Comparison of ENCODE assay signal across 20 mouse cellular contexts in genomic region chr15:31565786-31566185, GRCm38 (mm10). TPM values are rescaled to one million over a fixed set of nuclear protein-coding genes. Genes with fewer than 3 reads are reported as not detected.
"Had no signal": no experiment of that assay in that cellular context is flagged by ENCODE, and none has a peak within 500 bp of the region (broad histone marks: within the 10 kb centered on the region; RNA-seq: fewer than 3 reads in every experiment).

No protein-coding gene starts in this region.

- DNase-seq: lung, adult 18-20 months; lung, embryonic 14.5 days; lung, postnatal 14 days; lung, postnatal 36 days; retina, postnatal 1 day; right cerebral cortex, adult 18-20 months; right cerebral cortex, postnatal 25 days; right cerebral cortex, postnatal 4 days; spleen, adult 18-20 months; thymus, adult 18-20 months; thymus, postnatal 14 days; thymus, postnatal 36 days had no signal

- H3K4me1 ChIP-seq: midbrain, embryonic 15.5 days had no signal

- H3K4me2 ChIP-seq: liver, embryonic 15.5 days; lung, embryonic 14.5 days; midbrain, embryonic 13.5 days; midbrain, embryonic 15.5 days; neural tube, embryonic 13.5 days; neural tube, embryonic 15.5 days had no signal

- ATAC-seq: midbrain, embryonic 13.5 days; midbrain, embryonic 15.5 days had no signal

- H3K4me3 ChIP-seq: liver, embryonic 15.5 days; midbrain, embryonic 10.5 days; midbrain, embryonic 13.5 days; midbrain, embryonic 15.5 days; myocyte; neural tube, embryonic 13.5 days; neural tube, embryonic 15.5 days had no signal

- H3K9ac ChIP-seq: liver, embryonic 15.5 days; lung, embryonic 14.5 days; midbrain, embryonic 13.5 days; midbrain, embryonic 15.5 days; neural tube, embryonic 13.5 days; neural tube, embryonic 15.5 days had no signal

- H3K9me3 ChIP-seq: liver, embryonic 15.5 days; midbrain, embryonic 10.5 days; midbrain, embryonic 13.5 days; midbrain, embryonic 15.5 days; neural tube, embryonic 13.5 days; neural tube, embryonic 15.5 days had no signal

- H3K36me3 ChIP-seq: liver, embryonic 15.5 days; midbrain, embryonic 10.5 days; midbrain, embryonic 13.5 days; midbrain, embryonic 15.5 days; neural tube, embryonic 13.5 days; neural tube, embryonic 15.5 days had no signal

- H3K27me3 ChIP-seq: liver, embryonic 15.5 days; midbrain, embryonic 13.5 days; midbrain, embryonic 15.5 days; neural tube, embryonic 13.5 days; neural tube, embryonic 15.5 days had no signal

- H3K27ac ChIP-seq: liver, embryonic 15.5 days; midbrain, embryonic 10.5 days; midbrain, embryonic 13.5 days; midbrain, embryonic 15.5 days; neural tube, embryonic 13.5 days; neural tube, embryonic 15.5 days had no signal

RNA-seq across cellular contexts. Expression of gene Cmbl, which starts 0.6 kb away (rescaled TPM):
- total RNA-seq: megakaryocyte-erythroid progenitor cell, adult 5-6 weeks had no signal
